Mouse (Mus musculus): Measurements from ENCODE around the gene Slco6d1. TPM values are rescaled to one million over a fixed set of nuclear protein-coding genes. Genes with fewer than 3 reads are reported as not detected.
"Not testable (repeated sequence)": the region's sequence is repeated elsewhere in the genome, so short reads cannot be mapped to it uniquely, and the experiment has no call there.

Gene Slco6d1
- polyA plus RNA-seq (2012; fragmentation: generic; extraction: Trizol), result not detected
- long read RNA-seq, experiment 1, result 0 reads
- long read RNA-seq, experiment 2, result 0 reads

- no peaks in the 10 kb centered on the region for H3K27me3 ChIP-seq (ENCODE audit: control insufficient read depth, insufficient read depth, insufficient read length)
- no peak within 1 kb of the TSS for H3K4me3 ChIP-seq (ENCODE audit: insufficient read depth, poor library complexity, severe bottlenecking)
- H3K79me2 ChIP-seq (ENCODE audit: control insufficient read depth, insufficient read depth), result no peaks in the 10 kb centered on the region
- TF ChIP-seq USF1 (IDR thresholded peaks at IDR 0.05; ENCODE audit: low read depth) (no peak), MYOD1 (IDR thresholded peaks at IDR 0.05; ENCODE audit: control insufficient read depth, insufficient read length, low read depth) (no peak), MYOG (IDR thresholded peaks at IDR 0.05; ENCODE audit: control insufficient read depth, extremely low read depth, insufficient read length) (no peak), CEBPB (IDR thresholded peaks at IDR 0.05; ENCODE audit: low read depth) (no peak), MAX (IDR thresholded peaks at IDR 0.05) (no peak)
- no peaks in the 10 kb centered on the region for H3K79me3 ChIP-seq (ENCODE audit: low read depth)
- no peaks in the 10 kb centered on the region for H3K36me3 ChIP-seq (ENCODE audit: control insufficient read depth, insufficient read depth)
- no peak within 1 kb of the TSS for H3ac ChIP-seq (ENCODE audit: control insufficient read depth, insufficient read length, low read depth)
Measured at GRCm38 (mm10) chr1:98420824-98421223, at the start of gene Slco6d1. Gene Slco6d1 (plus strand): TSS chr1:98421124.

GRCm38 (mm10) chr1:98392001-98392400, 28.9 kb upstream of the Slco6d1 start:
- TF ChIP-seq CTCF (IDR thresholded peaks at IDR 0.05; ENCODE audit: control insufficient read depth, insufficient read depth, insufficient read length) (no peak), CEBPB (IDR thresholded peaks at IDR 0.05; ENCODE audit: low read depth) (no peak), FOSL1 (IDR thresholded peaks at IDR 0.05; ENCODE audit: insufficient read depth, low read length, poor library complexity, severe bottlenecking) (no peak), USF1 (IDR thresholded peaks at IDR 0.05; ENCODE audit: low read depth) (no peak), MYOD1 (IDR thresholded peaks at IDR 0.05; ENCODE audit: control insufficient read depth, insufficient read length, low read depth) (no peak), MAX (IDR thresholded peaks at IDR 0.05) (no peak), MYOG (IDR thresholded peaks at IDR 0.05; ENCODE audit: control insufficient read depth, extremely low read depth, insufficient read length) (no peak)
- H3K79me3 ChIP-seq (ENCODE audit: low read depth), result no peaks in the 10 kb centered on the region
- no peak overlapping the region for H3ac ChIP-seq (ENCODE audit: control insufficient read depth, insufficient read length, low read depth)
- H3K79me2 ChIP-seq (ENCODE audit: control insufficient read depth, insufficient read depth), result no peaks in the 10 kb centered on the region
- H3K27me3 ChIP-seq (ENCODE audit: control insufficient read depth, insufficient read depth, insufficient read length), result no peaks in the 10 kb centered on the region
- H3K4me3 ChIP-seq (ENCODE audit: insufficient read depth, poor library complexity, severe bottlenecking), result no peak overlapping the region
- H3K36me3 ChIP-seq (ENCODE audit: control insufficient read depth, insufficient read depth), result no peaks in the 10 kb centered on the region

- TF ChIP-seq FOSL1 (IDR thresholded peaks at IDR 0.05; ENCODE audit: insufficient read depth, low read length, poor library complexity, severe bottlenecking), result no peak
- no peak for TF ChIP-seq MYOD1 (IDR thresholded peaks at IDR 0.05; ENCODE audit: control insufficient read depth, insufficient read length, low read depth)
- no peak for TF ChIP-seq CTCF (IDR thresholded peaks at IDR 0.05; ENCODE audit: control insufficient read depth, insufficient read depth, insufficient read length)
- TF ChIP-seq MYOG (IDR thresholded peaks at IDR 0.05; ENCODE audit: control insufficient read depth, extremely low read depth, insufficient read length), result no peak
- TF ChIP-seq MAX (IDR thresholded peaks at IDR 0.05), result no peak
- TF ChIP-seq USF1 (IDR thresholded peaks at IDR 0.05; ENCODE audit: low read depth), result no peak
- TF ChIP-seq CEBPB (IDR thresholded peaks at IDR 0.05; ENCODE audit: low read depth), result no peak
- no peaks in the 10 kb centered on the region for H3K79me2 ChIP-seq (ENCODE audit: control insufficient read depth, insufficient read depth)
- H3K36me3 ChIP-seq (ENCODE audit: control insufficient read depth, insufficient read depth), result no peaks in the 10 kb centered on the region
Measured at GRCm38 (mm10) chr1:98447929-98448328, 27.0 kb downstream of the Slco6d1 start.

GRCm38 (mm10) chr1:98459224-98459623, 38.3 kb downstream of the Slco6d1 start:
- not testable (repeated sequence) for H3K36me3 ChIP-seq (ENCODE audit: control insufficient read depth, insufficient read depth)

More at GRCm38 (mm10) chr1:98447929-98448328, 27.0 kb downstream of the Slco6d1 start:
- Histone ChIP-seq H3ac (ENCODE audit: control insufficient read depth, insufficient read length, low read depth) (no peak overlapping the region), H3K4me3 (ENCODE audit: insufficient read depth, poor library complexity, severe bottlenecking) (no peak overlapping the region), H3K79me3 (ENCODE audit: low read depth) (no peaks in the 10 kb centered on the region), H3K27me3 (ENCODE audit: control insufficient read depth, insufficient read depth, insufficient read length) (no peaks in the 10 kb centered on the region)

GRCm38 (mm10) chr1:98476381-98476780, 55.5 kb downstream of the Slco6d1 start:
- not testable (repeated sequence) for H3K4me3 ChIP-seq (ENCODE audit: insufficient read depth, poor library complexity, severe bottlenecking); H3ac ChIP-seq (ENCODE audit: control insufficient read depth, insufficient read length, low read depth); H3K27me3 ChIP-seq (ENCODE audit: control insufficient read depth, insufficient read depth, insufficient read length); H3K79me3 ChIP-seq (ENCODE audit: low read depth); H3K79me2 ChIP-seq (ENCODE audit: control insufficient read depth, insufficient read depth); H3K36me3 ChIP-seq (ENCODE audit: control insufficient read depth, insufficient read depth)

More at GRCm38 (mm10) chr1:98459224-98459623, 38.3 kb downstream of the Slco6d1 start:
- not testable (repeated sequence) for H3ac ChIP-seq (ENCODE audit: control insufficient read depth, insufficient read length, low read depth); H3K79me3 ChIP-seq (ENCODE audit: low read depth); H3K79me2 ChIP-seq (ENCODE audit: control insufficient read depth, insufficient read depth); H3K4me3 ChIP-seq (ENCODE audit: insufficient read depth, poor library complexity, severe bottlenecking); H3K27me3 ChIP-seq (ENCODE audit: control insufficient read depth, insufficient read depth, insufficient read length)

GRCm38 (mm10) chr1:98479243-98479642, 58.3 kb downstream of the Slco6d1 start:
- TF ChIP-seq CTCF (IDR thresholded peaks at IDR 0.05; ENCODE audit: control insufficient read depth, insufficient read depth, insufficient read length) (no peak), FOSL1 (IDR thresholded peaks at IDR 0.05; ENCODE audit: insufficient read depth, low read length, poor library complexity, severe bottlenecking) (no peak), CEBPB (IDR thresholded peaks at IDR 0.05; ENCODE audit: low read depth) (no peak), MAX (IDR thresholded peaks at IDR 0.05) (no peak)
- Histone ChIP-seq H3K79me3 (ENCODE audit: low read depth) (no peaks in the 10 kb centered on the region), H3K36me3 (ENCODE audit: control insufficient read depth, insufficient read depth) (no peaks in the 10 kb centered on the region), H3ac (ENCODE audit: control insufficient read depth, insufficient read length, low read depth) (no peak overlapping the region), H3K79me2 (ENCODE audit: control insufficient read depth, insufficient read depth) (no peaks in the 10 kb centered on the region), H3K27me3 (ENCODE audit: control insufficient read depth, insufficient read depth, insufficient read length) (no peaks in the 10 kb centered on the region), H3K4me3 (ENCODE audit: insufficient read depth, poor library complexity, severe bottlenecking) (no peak overlapping the region)
